Mouse (Mus musculus): ENCODE measurements around the gene Slc25a33.

GRCm38 (mm10) chr4:149724916-149725470, 49.1 kb downstream of the Slc25a33 start:
- TF ChIP-seq CTCF (IDR thresholded peaks at IDR 0.05) (no peak), POLR2A (IDR thresholded peaks at IDR 0.05; ENCODE audit: insufficient read depth, low read depth, low read length) (no peak)
